Mouse (Mus musculus) heart, adult 2 months (tissue): ENCODE data around the gene Nectin4.

Experiments used
- CTCF ChIP-seq: fragments of 200-600 bp; IDR thresholded peaks from 2 replicates; pipeline ENCODE4 v1.8.1; 2022; ENCODE audit warnings: antibody characterized with exemption, mild to moderate bottlenecking, moderate library complexity
- EP300 ChIP-seq: fragments of 200-500 bp; IDR thresholded peaks from 2 replicates; pipeline ENCODE4 v1.6.1; 2011; ENCODE audit warnings: low read depth, low read length, control low read depth; ENCODE audit not compliant: insufficient read depth
- POLR2A ChIP-seq: fragments of 200-500 bp; IDR thresholded peaks from 2 replicates; pipeline ENCODE4 v1.6.1; 2011; ENCODE audit warnings: mild to moderate bottlenecking, low read depth, low read length, control low read depth; ENCODE audit not compliant: insufficient read depth

- TF ChIP-seq CTCF (no peak), POLR2A (no peak), EP300 (no peak)
These were observed at the start of gene Nectin4 for GRCm38 (mm10) chr1:171369845-171370556.
